In genomic region chr12:17390510-17390909, GRCm38 (mm10) we compare ENCODE assay signal across 10 mouse cellular contexts. TPM values are rescaled to one million over a fixed set of nuclear protein-coding genes. Genes with fewer than 3 reads are reported as not detected.
A peak's percentile ranks its signal among the peaks of the same experiment; 100 is the strongest.
DNase-seq lines count a peak whose midpoint lies in the region; ATAC-seq and TF ChIP-seq lines count a peak whose summit lies in the region.
"Had no signal": no experiment of that assay in that cellular context is flagged by ENCODE, and none has a peak within 500 bp of the region (broad histone marks: within the 10 kb centered on the region; RNA-seq: fewer than 3 reads in every experiment).

No protein-coding gene starts in this region.

- no peak for ATAC-seq in frontal cortex, adult (ENCODE audit: low TSS enrichment)

- no peak for TF ChIP-seq CTCF in gastrocnemius, adult 2 months (IDR thresholded peaks at IDR 0.05)

- no peak for DNase-seq in gastrocnemius, adult 2 months
- no peak for DNase-seq in gastrocnemius, postnatal 25 days
- DNase-seq in 3T3-L1 (ENCODE audit: low read depth, low spot score): peak; percentile 74
- peak; percentile 28 for DNase-seq in adrenal gland, postnatal 10 days
- DNase-seq in kidney, adult 9 months: peak; percentile 43
- DNase-seq in gastrocnemius, postnatal 10 days: no peak
- DNase-seq in cerebellum, adult 8-10 months: no peak

- peak overlapping the region; percentile 16 for H3K27ac ChIP-seq in gastrocnemius, adult 2 months
- H3K27ac ChIP-seq: forebrain, embryonic 12.5 days; limb, embryonic 10.5 days had no signal

- H3K4me3 ChIP-seq in gastrocnemius, adult 2 months: no peak overlapping the region
- H3K4me3 ChIP-seq: forebrain, embryonic 12.5 days; limb, embryonic 10.5 days had no signal

- intact Hi-C loops in gastrocnemius, adult 2 months (cut with DNase I): no loop called here

RNA-seq across cellular contexts. Expression of gene Nol10, which starts 42.3 kb away (rescaled TPM):
- 1 to 10 TPM; 8.8 to 9.2 TPM for total RNA-seq in gastrocnemius, adult 2 months (2021)
- 1 to 10 TPM; 6.3 to 7.4 TPM for total RNA-seq in gastrocnemius, postnatal 25 days (2021)
- 10 to 100 TPM; 11.9 to 14.2 TPM for total RNA-seq in adrenal gland, postnatal 10 days (2021)
- 1 to 10 TPM; 7.6 to 9.6 TPM for total RNA-seq in gastrocnemius, postnatal 10 days (2021)

Comparison
In these comparisons a context has a peak if more than half of its experiments do, and no peak if none do; other contexts are left out.
1. DNase-seq: peak in 3T3-L1 (single experiment), adrenal gland, postnatal 10 days (single experiment) and kidney, adult 9 months (single experiment); none in gastrocnemius, adult 2 months (single experiment), gastrocnemius, postnatal 25 days (single experiment), gastrocnemius, postnatal 10 days (single experiment) and cerebellum, adult 8-10 months (single experiment).